7 mouse cellular contexts compared by ENCODE assay signal in genomic region chr5:151233400-151234031, GRCm38 (mm10). TPM values are rescaled to one million over a fixed set of nuclear protein-coding genes. Genes with fewer than 3 reads are reported as not detected.
DNase-seq lines count a peak whose midpoint lies in the region; ATAC-seq and TF ChIP-seq lines count a peak whose summit lies in the region.

Stard13 (minus strand) TSS chr5:151233836.

- peak within 1 kb of the TSS; percentile 97 for H3K4me2 ChIP-seq in hindbrain, embryonic 16.5 days (ENCODE audit: low read length)

- TF ChIP-seq POLR2A in small intestine, adult 2 months (IDR thresholded peaks at IDR 0.05; ENCODE audit: low read depth, low read length) = 0 out of 2 replicates have a peak, but pooled peaks have one; percentile 18

- H3K9me3 ChIP-seq in hindbrain, embryonic 16.5 days (ENCODE audit: control insufficient read depth, low read length) = no peaks in the 10 kb centered on the region

- TF ChIP-seq CTCF in small intestine, adult 2 months (IDR thresholded peaks at IDR 0.05; ENCODE audit: extremely low read depth, insufficient read length, insufficient replicate concordance, low read depth, low read length) = no peak

- no peak within 1 kb of the TSS; the same call in 1 of the 2 replicates for H3K27ac ChIP-seq in hindbrain, embryonic 16.5 days (ENCODE audit: low read depth, low read length)
- H3K27ac ChIP-seq in small intestine, adult 2 months (ENCODE audit: insufficient read depth, low read depth, low read length) = peak within 1 kb of the TSS; percentile 54

- intact Hi-C loops in left cerebral cortex, postnatal 36 days (cut with DNase I) = loop anchor here (10.0 kb wide), 2 partner anchors 89 to 131 kb away; no protein-coding TSS in a partner anchor

- under 1% methylated on average over 47 of the region's 49 CpGs for WGBS in hindbrain, embryonic 16.5 days
- WGBS in small intestine, adult 2 months = 1% methylated on average over 49 of the region's 49 CpGs

- H3K9ac ChIP-seq in hindbrain, embryonic 16.5 days (ENCODE audit: low read depth, low read length) = peak within 1 kb of the TSS; percentile 71

- peak within 1 kb of the TSS; percentile 63 for H3K4me3 ChIP-seq in hindbrain, embryonic 16.5 days (ENCODE audit: low read length)
- H3K4me3 ChIP-seq in small intestine, adult 2 months (ENCODE audit: low read depth, low read length) = peak within 1 kb of the TSS; percentile 70

- no peaks in the 10 kb centered on the region for H3K27me3 ChIP-seq in hindbrain, embryonic 16.5 days (replicated peaks; ENCODE audit: control insufficient read depth, insufficient read depth, low read length)
- no peaks in the 10 kb centered on the region for H3K27me3 ChIP-seq in small intestine, adult 2 months (ENCODE audit: control insufficient read depth, insufficient read depth, low read length)

- peak; percentile 26 to 29 for DNase-seq in adrenal gland, adult 18-20 months (ENCODE audit: low spot score in 2 of 2)
- peak; percentile 26 to 40 for DNase-seq in cerebellum, postnatal 25 days
- peak; percentile 49 for DNase-seq in gastrocnemius, postnatal 25 days
- DNase-seq in left cerebral cortex, postnatal 36 days (ENCODE audit: low spot score in 2 of 2) = peak; percentile 39 to 49
- peak; percentile 46 for DNase-seq in mesoderm, embryonic 11.5 days (ENCODE audit: low read depth, low spot score)

- peak; percentile 74 for ATAC-seq in hindbrain, embryonic 16.5 days

- H3K4me1 ChIP-seq in hindbrain, embryonic 16.5 days (ENCODE audit: control insufficient read depth, insufficient read depth, low read depth, low read length) = peaks cover 5% of the 10 kb centered on the region
- peaks cover 4% of the 10 kb centered on the region for H3K4me1 ChIP-seq in small intestine, adult 2 months (ENCODE audit: control insufficient read depth, insufficient read depth, insufficient read length, low read length)

- H3K36me3 ChIP-seq in hindbrain, embryonic 16.5 days (ENCODE audit: control insufficient read depth, insufficient read depth, low read length) = no peaks in the 10 kb centered on the region
- H3K36me3 ChIP-seq in small intestine, adult 2 months (ENCODE audit: control insufficient read depth, insufficient read depth, low read length) = no peaks in the 10 kb centered on the region

RNA-seq across cellular contexts. Expression of gene Stard13, which starts in this region (rescaled TPM):
- total RNA-seq in adrenal gland, adult 18-20 months (2021) = 10 to 100 TPM in 1 of 2 experiments, 1 to 10 TPM in 1; 8.9 to 14.4 TPM
- total RNA-seq in gastrocnemius, postnatal 25 days (2021) = 1 to 10 TPM; 6.4 to 7.6 TPM
- 5.9 and 6.1 TPM in 2 replicates for polyA plus RNA-seq in hindbrain, embryonic 16.5 days (2015; fragmentation: Nextera tagmentation; extraction: Ambion mirVana)
- total RNA-seq in left cerebral cortex, postnatal 36 days (2021) = 10 to 100 TPM; 10.1 to 11.1 TPM
- polyA plus RNA-seq in small intestine, adult 2 months (2012; rRNA removed) = 4.7 and 4.9 TPM in 2 replicates
